Mouse (Mus musculus) lung, postnatal 0 days (tissue): ENCODE data around the gene Junb.
A peak's percentile ranks its signal among the peaks of the same experiment; 100 is the strongest.

ENCODE experiments used
- CTCF ChIP-seq: IDR thresholded peaks from 2 replicates; pipeline ENCODE4 v1.5.1; 2016; ENCODE audit warnings: antibody characterized with exemption, mild to moderate bottlenecking
- EP300 ChIP-seq: IDR thresholded peaks from 2 replicates; pipeline ENCODE4 v1.6.1; 2016; ENCODE audit warnings: antibody characterized with exemption, mild to moderate bottlenecking, control low read depth

- TF ChIP-seq CTCF (peak; percentile 1; the same call in 1 of the 2 replicates), EP300 (no peak)
Observed at GRCm38 (mm10) chr8:84965731-84966291, 12.7 kb downstream of the Junb start.
